Mouse (Mus musculus): ENCODE measurements around the gene Fabp2. TPM values are rescaled to one million over a fixed set of nuclear protein-coding genes. Genes with fewer than 3 reads are reported as not detected.

Gene Fabp2
- 1,335 and 2,162 TPM in 2 replicates for polyA plus RNA-seq (2015; fragmentation: Nextera tagmentation; extraction: Ambion mirVana)

- Histone ChIP-seq H3K9me3 (ENCODE audit: control insufficient read depth, low read length) (no peaks in the 10 kb centered on the region), H3K4me2 (ENCODE audit: low read depth, low read length) (peak within 1 kb of the TSS; percentile 3; the same call in 1 of the 2 replicates), H3K27me3 (replicated peaks; ENCODE audit: control insufficient read depth, insufficient read depth, low read length) (no peaks in the 10 kb centered on the region), H3K4me1 (ENCODE audit: control insufficient read depth, insufficient read depth, low read length) (no peaks in the 10 kb centered on the region), H3K4me3 (ENCODE audit: low read length) (peak within 1 kb of the TSS; percentile 32), H3K9ac (ENCODE audit: low read depth, low read length) (0 out of 2 replicates have a peak within 1 kb of the TSS, but pooled peaks have one; percentile 6), H3K36me3 (ENCODE audit: control insufficient read depth, insufficient read depth, low read length) (no peaks in the 10 kb centered on the region), H3K27ac (ENCODE audit: low read length) (peak within 1 kb of the TSS; percentile 69)
- WGBS = 89% methylated on average over 3 of the region's 3 CpGs
- ATAC-seq = 0 out of 2 replicates have a peak, but pooled peaks have one; percentile 2
These were observed at the start of gene Fabp2 for GRCm38 (mm10) chr3:122894772-122895171. TSS of gene Fabp2 (plus strand) at chr3:122895072.

- no peaks in the 10 kb centered on the region for H3K27me3 ChIP-seq (replicated peaks; ENCODE audit: control insufficient read depth, insufficient read depth, low read length)
- H3K4me3 ChIP-seq (ENCODE audit: low read length) = no peak overlapping the region
- H3K9ac ChIP-seq (ENCODE audit: low read depth, low read length) = no peak overlapping the region
- H3K36me3 ChIP-seq (ENCODE audit: control insufficient read depth, insufficient read depth, low read length) = peaks cover 6% of the 10 kb centered on the region
- 0 out of 2 replicates have a peak, but pooled peaks cover 2% of the 10 kb centered on the region for H3K9me3 ChIP-seq (ENCODE audit: control insufficient read depth, low read length)
- 41% methylated on average over 5 of the region's 5 CpGs for WGBS
- H3K4me1 ChIP-seq (ENCODE audit: control insufficient read depth, insufficient read depth, low read length) = peaks cover 2% of the 10 kb centered on the region; the same call in 1 of the 2 replicates
- H3K27ac ChIP-seq (ENCODE audit: low read length) = peak overlapping the region; percentile 56; the same call in 1 of the 2 replicates
- ATAC-seq = no peak
- no peak overlapping the region for H3K4me2 ChIP-seq (ENCODE audit: low read depth, low read length)
These were observed 46.4 kb upstream of the Fabp2 start for GRCm38 (mm10) chr3:122848410-122849034.

- Histone ChIP-seq H3K4me1 (ENCODE audit: control insufficient read depth, insufficient read depth, low read length) (no peaks in the 10 kb centered on the region; the same call in 1 of the 2 replicates), H3K4me2 (ENCODE audit: low read depth, low read length) (no peak overlapping the region), H3K9me3 (ENCODE audit: control insufficient read depth, low read length) (no peaks in the 10 kb centered on the region), H3K36me3 (ENCODE audit: control insufficient read depth, insufficient read depth, low read length) (no peaks in the 10 kb centered on the region; the same call in 1 of the 2 replicates), H3K4me3 (ENCODE audit: low read length) (no peak overlapping the region), H3K9ac (ENCODE audit: low read depth, low read length) (no peak overlapping the region), H3K27ac (ENCODE audit: low read length) (no peak overlapping the region), H3K27me3 (replicated peaks; ENCODE audit: control insufficient read depth, insufficient read depth, low read length) (no peaks in the 10 kb centered on the region)
- 65% methylated on average over 11 of the region's 11 CpGs for WGBS
- ATAC-seq = no peak
These were observed 39.7 kb upstream of the Fabp2 start for GRCm38 (mm10) chr3:122855149-122855548.

GRCm38 (mm10) chr3:122859829-122860228, 35.0 kb upstream of the Fabp2 start:
- no peaks in the 10 kb centered on the region for H3K27me3 ChIP-seq (replicated peaks; ENCODE audit: control insufficient read depth, insufficient read depth, low read length)
- H3K4me2 ChIP-seq (ENCODE audit: low read depth, low read length) = no peak overlapping the region
- 61% methylated on average over 2 of the region's 2 CpGs for WGBS
- ATAC-seq = no peak
- no peak overlapping the region for H3K9ac ChIP-seq (ENCODE audit: low read depth, low read length)
- H3K9me3 ChIP-seq (ENCODE audit: control insufficient read depth, low read length) = no peaks in the 10 kb centered on the region
- no peak overlapping the region for H3K4me3 ChIP-seq (ENCODE audit: low read length)
- H3K4me1 ChIP-seq (ENCODE audit: control insufficient read depth, insufficient read depth, low read length) = no peaks in the 10 kb centered on the region; the same call in 1 of the 2 replicates
- no peak overlapping the region for H3K27ac ChIP-seq (ENCODE audit: low read length)
- no peaks in the 10 kb centered on the region for H3K36me3 ChIP-seq (ENCODE audit: control insufficient read depth, insufficient read depth, low read length)

DNA sequence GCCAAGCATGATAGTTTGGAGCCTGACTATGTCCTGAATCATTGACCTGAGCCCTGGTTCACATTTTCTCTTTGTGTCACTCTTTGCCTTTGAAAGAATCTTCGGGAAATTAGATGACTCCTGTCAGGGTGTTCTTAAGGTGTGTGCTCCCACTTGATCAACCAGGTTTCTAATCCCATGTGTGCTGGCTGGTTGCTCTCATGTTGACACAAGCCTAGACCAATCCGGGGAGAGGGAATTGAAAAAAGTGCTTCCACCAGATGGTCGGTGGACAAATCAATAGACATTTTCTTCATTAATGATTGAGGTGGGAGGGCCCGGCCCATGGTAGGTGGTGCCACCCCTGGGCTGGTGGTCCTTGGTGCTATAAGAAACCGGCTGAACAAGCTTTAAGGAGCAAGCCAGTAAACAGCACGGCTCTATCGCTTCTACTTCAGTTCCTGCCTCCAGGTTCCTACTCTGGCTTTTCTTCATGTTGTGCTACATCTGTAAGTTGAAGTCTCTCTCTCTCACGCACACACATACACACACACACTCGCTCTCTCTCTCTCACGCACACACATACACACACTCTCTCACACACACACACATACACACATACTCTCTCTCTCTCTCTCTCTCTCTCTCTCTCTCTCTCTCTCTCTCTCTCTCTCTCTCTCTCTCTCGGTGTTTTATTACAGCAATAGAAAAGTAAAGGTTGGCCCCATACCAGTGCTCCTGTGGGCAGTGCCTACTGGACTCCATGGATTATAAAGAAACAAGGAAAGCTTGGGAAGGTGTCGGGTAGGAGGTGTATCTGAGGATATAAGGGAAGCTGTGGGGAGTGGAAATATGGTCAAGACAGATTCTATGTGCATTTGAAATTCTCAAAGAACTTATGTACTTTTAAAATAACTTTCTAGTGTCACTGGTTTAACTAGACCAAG, 34.0 kb upstream of the Fabp2 start:
- ATAC-seq = peak; percentile 65
- no peak overlapping the region for H3K27ac ChIP-seq (ENCODE audit: low read length)
- H3K9ac ChIP-seq (ENCODE audit: low read depth, low read length) = no peak overlapping the region
- no peak overlapping the region for H3K4me2 ChIP-seq (ENCODE audit: low read depth, low read length)
- H3K4me3 ChIP-seq (ENCODE audit: low read length) = no peak overlapping the region
- H3K36me3 ChIP-seq (ENCODE audit: control insufficient read depth, insufficient read depth, low read length) = no peaks in the 10 kb centered on the region
- no peaks in the 10 kb centered on the region for H3K9me3 ChIP-seq (ENCODE audit: control insufficient read depth, low read length)
- no peaks in the 10 kb centered on the region; the same call in 1 of the 2 replicates for H3K4me1 ChIP-seq (ENCODE audit: control insufficient read depth, insufficient read depth, low read length)
- 77% methylated on average over 12 of the region's 12 CpGs for WGBS
- H3K27me3 ChIP-seq (replicated peaks; ENCODE audit: control insufficient read depth, insufficient read depth, low read length) = no peaks in the 10 kb centered on the region

DNA sequence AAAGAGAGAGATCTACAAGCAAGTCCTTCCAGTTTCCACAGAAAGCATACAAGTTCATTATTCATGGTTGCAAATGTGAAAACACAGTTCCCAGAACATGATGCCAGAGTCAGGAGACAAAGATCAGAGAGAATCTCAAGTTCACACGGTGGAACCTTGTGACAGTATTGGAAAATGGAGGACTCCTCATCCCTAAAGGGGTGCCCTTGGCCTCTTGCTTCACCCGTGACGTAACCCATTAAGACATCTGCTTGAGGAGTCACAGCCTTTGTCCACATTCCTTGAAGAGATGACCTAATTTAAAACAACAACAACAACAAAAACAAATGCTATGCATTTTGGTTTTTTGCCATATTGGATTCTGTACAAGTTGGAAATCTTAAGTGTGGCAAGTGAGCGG, 29.8 kb upstream of the Fabp2 start:
- H3K4me1 ChIP-seq (ENCODE audit: control insufficient read depth, insufficient read depth, low read length) = no peaks in the 10 kb centered on the region; the same call in 1 of the 2 replicates
- no peak overlapping the region for H3K4me3 ChIP-seq (ENCODE audit: low read length)
- no peaks in the 10 kb centered on the region for H3K36me3 ChIP-seq (ENCODE audit: control insufficient read depth, insufficient read depth, low read length)
- H3K27me3 ChIP-seq (replicated peaks; ENCODE audit: control insufficient read depth, insufficient read depth, low read length) = no peaks in the 10 kb centered on the region
- H3K4me2 ChIP-seq (ENCODE audit: low read depth, low read length) = no peak overlapping the region
- H3K27ac ChIP-seq (ENCODE audit: low read length) = no peak overlapping the region
- no peak for ATAC-seq
- no peaks in the 10 kb centered on the region for H3K9me3 ChIP-seq (ENCODE audit: control insufficient read depth, low read length)
- 83% methylated on average over 4 of the region's 4 CpGs for WGBS
- H3K9ac ChIP-seq (ENCODE audit: low read depth, low read length) = no peak overlapping the region

DNA sequence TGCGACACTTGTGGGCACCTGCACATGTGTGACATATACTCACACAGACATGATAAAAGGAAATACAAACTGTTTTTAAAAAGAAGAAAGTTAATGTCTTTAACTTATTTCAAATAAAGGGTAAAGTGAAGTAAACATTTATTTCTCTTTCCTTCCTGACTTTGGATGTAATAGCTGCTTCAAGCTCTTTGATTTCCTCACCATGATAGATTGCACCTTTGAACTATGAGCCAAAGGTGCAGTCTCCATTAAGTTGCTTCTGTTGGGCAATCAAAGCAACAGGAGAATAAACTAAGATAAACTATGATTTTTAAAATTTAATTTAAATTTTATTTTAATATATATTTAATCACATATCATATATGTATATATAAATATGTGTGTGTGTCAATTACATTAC, 26.6 kb upstream of the Fabp2 start:
- H3K4me2 ChIP-seq (ENCODE audit: low read depth, low read length) = no peak overlapping the region
- no peaks in the 10 kb centered on the region for H3K9me3 ChIP-seq (ENCODE audit: control insufficient read depth, low read length)
- no peak for ATAC-seq
- H3K4me1 ChIP-seq (ENCODE audit: control insufficient read depth, insufficient read depth, low read length) = no peaks in the 10 kb centered on the region
- 95% methylated on average over 1 of the region's 1 CpGs for WGBS
- no peak overlapping the region for H3K4me3 ChIP-seq (ENCODE audit: low read length)
- no peaks in the 10 kb centered on the region for H3K36me3 ChIP-seq (ENCODE audit: control insufficient read depth, insufficient read depth, low read length)
- no peak overlapping the region for H3K27ac ChIP-seq (ENCODE audit: low read length)
- H3K27me3 ChIP-seq (replicated peaks; ENCODE audit: control insufficient read depth, insufficient read depth, low read length) = no peaks in the 10 kb centered on the region
- H3K9ac ChIP-seq (ENCODE audit: low read depth, low read length) = no peak overlapping the region

DNA sequence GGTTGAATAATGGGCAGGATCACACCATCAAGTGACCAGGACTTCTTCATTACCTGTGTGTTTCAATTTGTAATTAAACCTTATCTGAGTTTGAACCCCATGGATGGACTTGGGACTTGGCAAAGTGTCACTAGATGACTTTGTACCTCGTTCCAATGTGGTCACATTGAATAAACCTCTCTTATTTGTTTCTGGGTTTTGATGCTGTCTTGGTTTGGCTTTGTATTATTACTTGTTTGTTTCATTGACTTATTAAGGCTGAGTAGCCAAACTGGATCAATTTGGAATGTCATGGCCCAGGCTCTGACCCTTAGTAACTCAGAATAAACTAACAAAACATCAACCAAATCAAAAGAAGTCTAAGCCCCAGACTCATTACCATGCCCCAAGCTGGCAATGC, 23.3 kb upstream of the Fabp2 start:
- ATAC-seq = no peak
- WGBS = 73% methylated on average over 1 of the region's 1 CpGs
- no peaks in the 10 kb centered on the region for H3K27me3 ChIP-seq (replicated peaks; ENCODE audit: control insufficient read depth, insufficient read depth, low read length)
- H3K4me2 ChIP-seq (ENCODE audit: low read depth, low read length) = no peak overlapping the region
- H3K27ac ChIP-seq (ENCODE audit: low read length) = no peak overlapping the region
- H3K4me3 ChIP-seq (ENCODE audit: low read length) = no peak overlapping the region
- 0 out of 2 replicates have a peak, but pooled peaks cover 2% of the 10 kb centered on the region for H3K4me1 ChIP-seq (ENCODE audit: control insufficient read depth, insufficient read depth, low read length)
- no peak overlapping the region for H3K9ac ChIP-seq (ENCODE audit: low read depth, low read length)
- no peaks in the 10 kb centered on the region for H3K9me3 ChIP-seq (ENCODE audit: control insufficient read depth, low read length)
- no peaks in the 10 kb centered on the region for H3K36me3 ChIP-seq (ENCODE audit: control insufficient read depth, insufficient read depth, low read length)

- peak; percentile 37 for ATAC-seq
These were observed 18.0 kb upstream of the Fabp2 start for GRCm38 (mm10) chr3:122876870-122877269.

More at GRCm38 (mm10) chr3:122876870-122877269, 18.0 kb upstream of the Fabp2 start:
- no peaks in the 10 kb centered on the region for H3K36me3 ChIP-seq (ENCODE audit: control insufficient read depth, insufficient read depth, low read length)
- peaks cover 15% of the 10 kb centered on the region; the same call in 1 of the 2 replicates for H3K4me1 ChIP-seq (ENCODE audit: control insufficient read depth, insufficient read depth, low read length)
- no peaks in the 10 kb centered on the region for H3K9me3 ChIP-seq (ENCODE audit: control insufficient read depth, low read length)
- no peak overlapping the region for H3K9ac ChIP-seq (ENCODE audit: low read depth, low read length)
- WGBS = 79% methylated on average over 2 of the region's 2 CpGs
- no peak overlapping the region for H3K4me2 ChIP-seq (ENCODE audit: low read depth, low read length)
- peak overlapping the region; percentile 55 for H3K27ac ChIP-seq (ENCODE audit: low read length)
- H3K27me3 ChIP-seq (replicated peaks; ENCODE audit: control insufficient read depth, insufficient read depth, low read length) = no peaks in the 10 kb centered on the region
- no peak overlapping the region for H3K4me3 ChIP-seq (ENCODE audit: low read length)

Measured in intestine, embryonic 16.5 days (tissue).